Mouse (Mus musculus): ENCODE measurements around the gene Kcnk4. TPM values are rescaled to one million over a fixed set of nuclear protein-coding genes. Genes with fewer than 3 reads are reported as not detected.

Gene Kcnk4
- polyA plus RNA-seq, 1 experiment from 2014 or later: 0.65 TPM

DNA sequence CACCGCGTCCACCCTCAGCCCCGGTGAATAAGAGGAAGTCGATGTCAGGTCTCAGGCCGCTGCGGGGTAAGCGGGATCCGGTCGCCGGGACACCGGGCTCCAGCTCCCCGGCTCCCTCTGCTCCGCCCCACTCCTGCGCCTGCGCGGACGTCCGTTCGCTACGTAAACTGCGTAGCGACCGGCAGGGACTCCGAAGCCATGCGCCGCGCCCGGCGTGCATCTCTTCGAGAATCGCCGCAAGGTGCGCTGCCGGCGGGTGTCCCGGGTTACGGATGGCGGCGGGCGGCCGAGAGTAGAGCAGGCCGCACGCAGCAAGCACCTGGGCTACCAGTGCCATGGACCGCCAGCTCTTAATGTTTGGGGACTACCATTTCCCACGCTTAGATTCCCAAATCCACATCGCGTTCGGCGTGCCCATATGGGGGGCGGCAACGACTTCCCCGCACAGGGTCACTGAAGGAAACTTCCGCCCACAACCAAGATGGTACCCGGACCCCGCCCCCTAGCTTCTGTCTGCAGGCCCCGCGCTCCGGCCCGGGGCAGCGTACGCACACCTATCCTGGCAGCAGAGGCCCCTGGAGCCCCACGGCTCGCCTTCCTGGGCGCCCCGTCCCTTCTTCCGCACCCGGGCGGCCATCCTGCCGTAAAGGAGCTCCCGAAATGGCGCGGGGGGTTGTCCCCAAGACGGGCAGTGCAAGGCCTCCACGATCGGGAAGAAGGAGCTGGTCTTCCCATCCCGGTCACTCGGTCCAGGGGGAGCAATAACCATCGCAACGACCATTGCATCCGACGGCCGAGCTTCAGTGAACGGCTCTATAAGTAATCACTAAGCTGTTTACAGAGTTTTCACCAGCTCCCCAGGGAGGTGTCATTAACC is 7.3 kb upstream of the Kcnk4 start, which contains the start of gene Bad:
Gene Bad (plus strand): TSS at position 490 of the 877 bp plus-strand sequence.
- Histone ChIP-seq H3K27me3 (no peaks in the 10 kb centered on the region), H3K36me3 (peaks cover 8% of the 10 kb centered on the region; the same call in 1 of the 2 replicates), H3K9me3 (no peaks in the 10 kb centered on the region), H3K4me3 (peak within 1 kb of the TSS; percentile 69), H3K4me1 (peaks cover 16% of the 10 kb centered on the region), H3K9ac (peak within 1 kb of the TSS; percentile 88), H3K4me2 (replicated peaks) (peak within 1 kb of the TSS; percentile 95), H3K27ac (peak within 1 kb of the TSS; percentile 89)
- ATAC-seq (ENCODE audit: insufficient number of reproducible peaks, insufficient read depth, low FRiP score, low TSS enrichment): peak; percentile 75
- under 1% methylated on average over 83 of the region's 83 CpGs for WGBS

DNA sequence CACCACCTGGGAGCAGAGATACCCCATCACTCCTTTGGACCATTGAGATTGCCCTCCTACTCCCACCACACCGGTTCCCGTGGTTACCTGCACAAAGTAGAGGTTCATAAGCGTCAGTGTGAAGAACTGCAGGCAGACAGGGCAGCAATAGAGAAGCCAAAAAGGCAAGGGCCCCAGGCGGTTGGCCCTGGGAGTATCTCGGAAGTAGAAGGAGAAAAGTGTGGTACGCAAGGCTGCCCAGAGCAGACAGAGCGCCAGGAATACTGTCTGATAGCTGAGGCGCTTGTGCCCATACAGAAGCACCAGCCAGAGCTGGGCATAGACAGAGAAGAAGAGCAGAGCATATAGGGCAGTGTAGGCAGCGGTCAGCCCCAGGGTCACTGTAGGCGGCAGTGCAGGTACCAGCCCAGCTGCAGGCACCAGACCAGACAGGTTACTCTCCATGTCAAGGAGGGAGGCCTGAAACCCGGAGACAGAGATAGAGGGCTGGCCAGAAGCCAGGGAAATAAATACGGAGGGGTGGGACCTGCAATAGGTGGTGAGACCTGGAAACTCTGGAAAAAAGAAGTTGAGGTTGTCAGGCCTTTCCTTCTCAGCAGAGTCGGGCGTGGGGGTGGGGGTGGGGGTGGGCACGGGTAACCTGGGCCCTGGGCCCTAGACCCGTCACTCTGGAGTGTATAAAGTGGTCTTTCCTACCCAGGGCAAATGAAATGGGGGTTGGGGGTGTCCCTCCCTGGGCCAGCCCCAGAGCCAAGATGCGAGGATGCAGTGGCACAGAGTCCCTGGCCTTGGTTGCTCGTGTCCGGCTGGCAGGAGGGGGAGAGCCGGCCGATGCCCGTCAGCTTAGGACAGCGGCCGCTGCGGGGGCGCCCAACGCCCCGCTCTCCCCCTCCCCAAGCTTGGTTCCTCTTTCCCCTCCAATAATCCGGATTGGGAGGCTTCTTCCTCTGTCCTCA is 6.4 kb upstream of the Kcnk4 start:
- ATAC-seq (ENCODE audit: insufficient number of reproducible peaks, insufficient read depth, low FRiP score, low TSS enrichment): no peak; the same call in 1 of the 2 replicates
- Histone ChIP-seq H3K27ac (no peak overlapping the region), H3K36me3 (peaks cover 2% of the 10 kb centered on the region; the same call in 1 of the 2 replicates), H3K9ac (peak overlapping the region; percentile 88), H3K4me2 (replicated peaks) (peak overlapping the region; percentile 95), H3K27me3 (peaks cover 7% of the 10 kb centered on the region), H3K9me3 (no peaks in the 10 kb centered on the region), H3K4me1 (peaks cover 16% of the 10 kb centered on the region), H3K4me3 (peak overlapping the region; percentile 69)
- WGBS: 22% methylated on average over 27 of the region's 29 CpGs

DNA sequence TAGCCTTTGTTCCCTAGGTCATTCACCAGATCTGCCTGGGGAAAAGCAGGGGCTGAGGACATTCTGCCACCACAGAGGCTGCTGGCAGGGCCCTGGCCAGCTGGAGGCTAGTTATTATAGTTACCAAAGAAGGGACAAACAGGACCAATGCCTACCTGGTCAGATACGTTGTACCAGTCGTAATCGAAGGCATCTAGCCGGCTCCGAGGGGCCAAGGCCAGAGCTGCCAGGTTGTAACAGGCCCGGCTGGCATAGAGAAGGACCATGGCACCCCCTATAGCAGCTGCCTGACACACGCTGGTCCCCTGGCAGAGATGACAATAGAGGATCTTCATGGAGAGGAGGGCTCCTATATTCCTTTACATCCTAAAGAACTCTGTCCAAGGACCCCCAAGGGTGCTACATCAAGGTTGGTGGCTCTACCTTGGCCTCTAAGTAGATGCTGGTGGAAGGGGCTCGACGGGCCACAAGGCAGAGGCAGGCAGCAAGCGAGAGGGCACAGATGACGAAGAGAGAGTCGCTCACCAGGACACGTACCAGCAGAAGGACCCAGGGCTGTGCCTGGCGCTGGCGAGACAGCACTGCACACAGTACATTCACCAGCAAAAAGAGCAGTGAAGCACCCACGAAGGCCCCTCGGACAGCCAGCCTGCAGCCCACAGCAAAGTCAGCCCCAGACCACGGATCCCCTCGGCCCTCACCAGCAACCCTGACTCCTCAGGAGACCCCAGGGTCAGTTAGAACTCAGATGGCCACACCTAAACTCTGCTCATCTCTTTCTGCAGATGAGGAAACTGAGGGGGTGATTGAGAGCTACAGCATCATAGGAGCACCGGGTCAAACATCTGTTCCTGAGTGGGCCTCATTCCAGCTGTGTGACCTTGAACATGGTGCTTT is 5.0 kb upstream of the Kcnk4 start:
- Histone ChIP-seq H3K27ac (no peak overlapping the region), H3K27me3 (peaks cover 19% of the 10 kb centered on the region), H3K9ac (peak overlapping the region; percentile 24; the same call in 1 of the 2 replicates), H3K9me3 (no peaks in the 10 kb centered on the region), H3K4me2 (replicated peaks) (no peak overlapping the region), H3K4me1 (peaks cover 16% of the 10 kb centered on the region), H3K36me3 (no peaks in the 10 kb centered on the region), H3K4me3 (no peak overlapping the region)
- no peak for ATAC-seq (ENCODE audit: insufficient number of reproducible peaks, insufficient read depth, low FRiP score, low TSS enrichment)
- WGBS: 89% methylated on average over 20 of the region's 20 CpGs

DNA sequence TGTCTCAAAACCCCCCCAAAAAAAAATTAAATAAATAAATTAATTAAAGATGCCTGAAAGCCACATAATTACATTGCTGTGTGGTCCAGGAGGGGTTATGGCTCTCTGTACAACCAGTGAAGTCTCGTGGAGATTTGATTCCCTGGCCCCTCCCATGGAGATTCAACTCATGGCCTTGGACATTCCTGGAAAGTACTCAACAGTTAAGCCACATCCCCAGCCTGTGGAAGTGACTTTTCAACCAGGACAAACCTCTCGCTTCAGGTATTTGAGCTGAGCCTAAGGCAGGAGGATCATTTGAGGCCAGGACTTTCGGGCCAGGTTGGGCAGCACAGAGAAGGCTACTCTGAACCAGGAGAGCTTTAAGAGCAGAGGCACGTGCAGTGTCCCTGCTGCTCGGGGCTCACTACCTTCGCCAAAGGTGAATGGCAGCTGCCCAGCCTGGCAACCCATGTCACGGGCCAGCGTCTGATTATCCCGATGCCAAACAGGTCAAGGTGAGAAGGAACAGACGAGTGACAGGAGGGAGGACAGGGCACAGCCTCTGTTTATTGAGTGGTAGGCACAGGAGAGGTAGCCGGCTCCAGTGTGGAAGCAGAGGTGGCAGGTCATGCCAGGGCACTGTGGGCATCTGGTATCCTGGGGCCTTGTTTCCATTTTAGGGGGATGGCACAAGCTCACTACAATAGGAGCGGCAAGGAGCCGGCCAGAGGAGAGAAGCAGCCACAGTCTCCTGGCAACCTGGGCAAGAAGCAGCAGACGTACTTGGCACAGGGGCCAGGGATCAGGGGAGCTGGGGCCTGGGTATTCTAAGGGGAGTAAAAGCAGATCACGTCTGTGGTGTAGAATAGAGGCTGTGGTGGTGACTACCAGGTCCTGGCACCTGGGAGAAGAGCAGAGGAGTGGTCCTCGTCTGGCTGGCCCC is 3.5 kb upstream of the Kcnk4 start:
- Histone ChIP-seq H3K9ac (no peak overlapping the region), H3K4me1 (peaks cover 21% of the 10 kb centered on the region), H3K27ac (no peak overlapping the region), H3K9me3 (no peaks in the 10 kb centered on the region), H3K4me3 (no peak overlapping the region), H3K36me3 (no peaks in the 10 kb centered on the region), H3K27me3 (peaks cover 35% of the 10 kb centered on the region), H3K4me2 (replicated peaks) (no peak overlapping the region)
- ATAC-seq (ENCODE audit: insufficient number of reproducible peaks, insufficient read depth, low FRiP score, low TSS enrichment): no peak
- 76% methylated on average over 16 of the region's 16 CpGs for WGBS

DNA sequence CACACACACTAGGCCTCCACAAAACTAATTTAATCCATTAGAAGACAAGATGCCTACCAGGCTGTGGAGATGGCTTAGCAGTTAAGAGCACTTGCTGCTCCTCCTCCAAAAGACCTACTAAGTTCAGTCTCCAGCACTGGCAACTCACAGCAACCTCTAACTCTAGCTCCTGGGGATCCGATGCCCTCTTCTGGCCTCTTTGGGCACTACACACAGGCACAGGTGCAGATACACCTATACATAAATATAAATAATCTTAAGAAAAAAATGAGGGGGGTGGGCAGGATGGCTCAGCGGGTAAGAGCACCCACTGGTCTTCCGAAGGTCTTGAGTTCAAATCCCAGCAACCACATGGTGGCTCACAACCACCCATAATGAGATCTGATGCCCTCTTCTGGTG is 2.0 kb upstream of the Kcnk4 start:
- no peak overlapping the region for H3K27ac ChIP-seq
- H3K4me1 ChIP-seq: peaks cover 18% of the 10 kb centered on the region
- no peaks in the 10 kb centered on the region for H3K36me3 ChIP-seq
- no peak for ATAC-seq (ENCODE audit: insufficient number of reproducible peaks, insufficient read depth, low FRiP score, low TSS enrichment)
- no peak overlapping the region for H3K4me2 ChIP-seq (replicated peaks)
- H3K4me3 ChIP-seq: no peak overlapping the region
- 22% methylated on average over 3 of the region's 3 CpGs for WGBS
- peaks cover 50% of the 10 kb centered on the region for H3K27me3 ChIP-seq
- no peak overlapping the region for H3K9ac ChIP-seq
- H3K9me3 ChIP-seq: no peaks in the 10 kb centered on the region

DNA sequence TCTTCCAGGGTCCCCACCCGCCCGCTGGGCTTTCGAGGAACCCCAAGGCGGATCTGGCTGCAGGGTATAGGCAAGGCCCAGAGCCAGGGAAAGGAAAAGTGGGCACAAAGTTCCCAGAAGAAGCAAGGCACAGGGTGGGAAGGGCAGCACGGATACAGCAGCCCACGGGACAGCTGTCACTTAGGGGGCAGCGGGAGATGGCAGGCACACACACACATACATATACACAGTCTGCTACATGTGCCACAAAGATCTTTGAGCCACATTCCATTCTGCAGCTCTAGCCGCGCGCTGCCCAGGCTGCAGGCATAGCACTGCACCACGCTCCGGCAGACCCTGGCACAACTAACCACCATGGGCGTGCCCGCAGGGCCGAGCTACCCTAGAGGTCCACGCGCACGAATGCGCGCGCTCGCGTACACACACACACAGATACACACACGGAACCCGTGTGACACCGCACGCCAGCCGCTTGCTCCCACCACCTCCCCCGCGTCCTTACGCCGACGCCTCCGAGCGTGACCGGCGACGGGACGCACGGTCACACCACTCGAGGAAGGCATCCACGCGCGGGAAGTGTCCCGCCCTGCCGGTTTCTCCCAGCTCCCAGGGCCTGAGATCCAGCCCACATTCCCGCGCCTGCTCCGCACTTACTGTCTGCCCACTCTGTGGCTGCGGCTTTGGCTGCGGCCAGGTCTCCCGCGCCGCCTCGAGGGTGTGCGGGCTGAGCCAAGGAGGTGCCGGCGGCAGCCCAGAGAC is 700 bp downstream of the Kcnk4 start:
- Histone ChIP-seq H3K4me1 (peaks cover 8% of the 10 kb centered on the region), H3K4me3 (peak overlapping the region; percentile 37), H3K4me2 (replicated peaks) (peak overlapping the region; percentile 60), H3K9ac (peak overlapping the region; percentile 2; the same call in 1 of the 2 replicates), H3K9me3 (no peaks in the 10 kb centered on the region), H3K36me3 (no peaks in the 10 kb centered on the region), H3K27ac (no peak overlapping the region), H3K27me3 (peaks cover 74% of the 10 kb centered on the region)
- ATAC-seq (ENCODE audit: insufficient number of reproducible peaks, insufficient read depth, low FRiP score, low TSS enrichment): no peak
- 4% methylated on average over 58 of the region's 58 CpGs for WGBS

DNA sequence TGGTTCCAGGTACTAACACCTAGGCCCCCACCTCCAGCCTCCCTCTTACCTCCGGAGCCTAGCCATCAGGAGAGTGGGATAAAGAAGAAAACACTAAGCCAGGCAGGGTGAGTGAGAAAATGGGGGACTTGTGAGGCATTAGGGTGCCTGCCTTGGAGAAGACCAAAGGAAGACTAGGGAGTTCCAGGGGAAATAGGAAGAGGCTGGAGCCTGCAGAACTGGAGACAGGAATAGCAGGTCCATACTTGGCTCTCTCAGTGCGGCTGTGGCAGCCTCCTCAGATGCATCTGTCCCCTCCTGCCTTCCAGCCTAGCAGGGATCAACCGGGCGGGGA is 1.2 kb downstream of the Kcnk4 start:
- peaks cover 8% of the 10 kb centered on the region for H3K4me1 ChIP-seq
- 12% methylated on average over 4 of the region's 4 CpGs for WGBS
- H3K4me2 ChIP-seq (replicated peaks): peak overlapping the region; percentile 60; the same call in 1 of the 2 replicates
- ATAC-seq (ENCODE audit: insufficient number of reproducible peaks, insufficient read depth, low FRiP score, low TSS enrichment): no peak
- peak overlapping the region; percentile 37 for H3K4me3 ChIP-seq
- no peaks in the 10 kb centered on the region for H3K9me3 ChIP-seq
- H3K9ac ChIP-seq: no peak overlapping the region; the same call in 1 of the 2 replicates
- no peaks in the 10 kb centered on the region for H3K36me3 ChIP-seq
- peaks cover 79% of the 10 kb centered on the region for H3K27me3 ChIP-seq
- no peak overlapping the region for H3K27ac ChIP-seq

DNA sequence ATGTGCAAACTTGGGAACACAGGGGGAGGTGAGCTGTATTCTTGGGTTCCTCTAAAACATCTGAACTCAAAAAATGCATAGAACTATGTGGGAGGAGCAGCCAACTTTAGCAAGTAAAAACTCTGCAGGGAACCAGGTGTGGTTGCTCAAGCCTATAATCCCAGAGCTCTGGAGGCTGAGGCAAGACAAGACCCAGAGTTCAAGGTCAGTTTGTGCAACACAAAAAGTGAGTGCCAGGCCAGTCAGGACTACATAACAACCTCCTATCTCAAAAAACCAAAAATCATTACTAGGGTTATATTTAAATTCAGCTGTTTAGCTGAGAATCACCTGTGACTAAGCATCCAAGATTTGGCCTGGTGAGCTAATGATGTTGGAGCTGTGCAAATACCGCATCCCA is 2.3 kb downstream of the Kcnk4 start:
- Histone ChIP-seq H3K9me3 (no peaks in the 10 kb centered on the region), H3K36me3 (no peaks in the 10 kb centered on the region), H3K9ac (no peak overlapping the region), H3K4me2 (replicated peaks) (no peak overlapping the region), H3K27me3 (peaks cover 90% of the 10 kb centered on the region), H3K4me1 (peaks cover 8% of the 10 kb centered on the region), H3K27ac (no peak overlapping the region), H3K4me3 (no peak overlapping the region)
- no peak for ATAC-seq (ENCODE audit: insufficient number of reproducible peaks, insufficient read depth, low FRiP score, low TSS enrichment)
- WGBS: 38% methylated on average over 1 of the region's 1 CpGs

DNA sequence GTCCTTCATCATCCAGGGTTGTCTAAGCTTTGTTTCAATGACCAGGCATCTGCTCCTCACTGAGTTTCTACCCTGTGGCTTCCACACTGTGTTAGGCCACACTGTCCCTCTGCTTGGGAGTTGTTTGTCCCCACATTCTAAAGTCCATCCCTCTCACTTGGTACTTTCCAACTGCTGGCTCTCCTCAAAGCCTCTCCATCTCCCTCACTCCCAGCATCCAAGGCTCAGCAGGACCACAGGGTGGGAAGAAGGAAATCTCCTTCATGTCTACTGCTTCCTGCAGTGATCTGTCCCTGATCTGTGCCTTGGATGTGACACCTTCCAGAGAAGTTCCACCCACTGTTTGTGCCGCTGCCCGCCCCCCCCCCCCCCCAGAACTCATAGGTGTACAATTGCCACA is 3.3 kb downstream of the Kcnk4 start:
- Histone ChIP-seq H3K27ac (no peak overlapping the region), H3K27me3 (peaks cover 96% of the 10 kb centered on the region), H3K4me2 (replicated peaks) (no peak overlapping the region), H3K36me3 (no peaks in the 10 kb centered on the region), H3K4me1 (peaks cover 11% of the 10 kb centered on the region), H3K9me3 (no peaks in the 10 kb centered on the region), H3K9ac (no peak overlapping the region), H3K4me3 (no peak overlapping the region)
- no peak for ATAC-seq (ENCODE audit: insufficient number of reproducible peaks, insufficient read depth, low FRiP score, low TSS enrichment)
- WGBS: 0% methylated on average over 2 of the region's 2 CpGs

DNA sequence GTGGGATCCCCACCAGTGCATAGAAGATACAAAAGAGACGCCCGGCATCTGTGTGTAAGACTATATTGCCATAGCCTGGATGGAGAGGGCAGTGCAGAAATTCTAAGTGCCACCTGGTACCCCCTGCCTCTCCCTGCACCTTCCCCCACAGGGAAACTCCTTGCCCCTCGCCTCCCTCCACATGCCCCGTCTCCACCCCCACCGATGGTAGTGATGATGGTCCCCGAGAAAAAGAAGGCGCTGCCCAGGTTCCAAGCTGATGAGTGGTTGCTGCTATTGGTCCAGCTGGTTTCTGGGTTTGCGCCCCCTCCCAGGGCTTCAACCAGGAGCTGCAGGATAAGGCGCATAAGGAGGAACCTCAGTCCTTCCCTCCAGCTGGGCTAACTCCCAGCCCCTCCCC is 6.2 kb downstream of the Kcnk4 start:
- Histone ChIP-seq H3K4me2 (replicated peaks) (no peak overlapping the region), H3K9me3 (no peaks in the 10 kb centered on the region), H3K4me1 (peaks cover 13% of the 10 kb centered on the region; the same call in 1 of the 2 replicates), H3K27ac (no peak overlapping the region), H3K36me3 (no peaks in the 10 kb centered on the region), H3K9ac (no peak overlapping the region), H3K27me3 (peaks cover 96% of the 10 kb centered on the region), H3K4me3 (no peak overlapping the region)
- 7% methylated on average over 9 of the region's 9 CpGs for WGBS
- ATAC-seq (ENCODE audit: insufficient number of reproducible peaks, insufficient read depth, low FRiP score, low TSS enrichment): no peak
